Mouse (Mus musculus) kidney, embryonic 14.5 days (tissue): ENCODE results near the gene Ifitm2. TPM values are rescaled to one million over a fixed set of nuclear protein-coding genes. Genes with fewer than 3 reads are reported as not detected.
A peak's percentile ranks its signal among the peaks of the same experiment; 100 is the strongest.

Source experiments
- ATAC-seq: fragments of 200-750 bp; cut with Nextera tagmentation; 2 replicates; pipeline ENCODE4 v1.8.0; 2017; ENCODE audit warnings: moderate number of reproducible peaks, mild to moderate bottlenecking, moderate TSS enrichment, moderate library complexity; ENCODE audit not compliant: low FRiP score, low TSS enrichment
- H3K27ac ChIP-seq: fragments of 300-500 bp; sonication (generic); 2 replicates; pipeline ENCODE4 v1.5.1; 2014; ENCODE audit warnings: low read depth, mild to moderate bottlenecking, low read length, moderate library complexity, mixed read lengths
- H3K27me3 ChIP-seq: fragments of 300-500 bp; sonication (generic); 2 replicates; pipeline ENCODE4 v1.6.1; 2014; ENCODE audit warnings: mild to moderate bottlenecking, low read length; ENCODE audit not compliant: control insufficient read depth, insufficient read depth
- H3K36me3 ChIP-seq: fragments of 300-500 bp; sonication (generic); 2 replicates; pipeline ENCODE4 v1.6.1; 2014; ENCODE audit warnings: low read length, mixed read lengths; ENCODE audit not compliant: control insufficient read depth, insufficient read depth
- H3K4me1 ChIP-seq: fragments of 300-500 bp; sonication (generic); 2 replicates; pipeline ENCODE4 v1.6.1; 2014; ENCODE audit warnings: low read length, mixed read lengths; ENCODE audit not compliant: control insufficient read depth, insufficient read depth
- H3K4me2 ChIP-seq: fragments of 300-500 bp; sonication (generic); replicated peaks from 2 replicates; pipeline ENCODE4 v1.6.1; 2014; ENCODE audit warnings: low read depth, mild to moderate bottlenecking, low read length
- H3K4me3 ChIP-seq: fragments of 300-500 bp; sonication (generic); 2 replicates; pipeline ENCODE4 v1.5.1; 2014; ENCODE audit warnings: mild to moderate bottlenecking, low read length
- H3K9ac ChIP-seq: fragments of 300-500 bp; sonication (generic); 2 replicates; pipeline ENCODE4 v1.6.1; 2014; ENCODE audit warnings: low read depth, mild to moderate bottlenecking, low read length, moderate library complexity
- H3K9me3 ChIP-seq: fragments of 300-500 bp; sonication (generic); 2 replicates; pipeline ENCODE4 v1.6.1; 2016; ENCODE audit warnings: low read length; ENCODE audit not compliant: control insufficient read depth
- WGBS: fragments of 180-500 bp; shearing (Covaris S2); extraction: QIAGEN DNeasy Blood & Tissue Kit; methylation state at CpG from one replicate; pipeline ENCODE4 v1.1.7; 2014; 5-methylcytosine and 5-hydroxymethylcytosine counted together
- polyA plus RNA-seq: library from polyadenylated mRNA; unstranded; fragments of >200 nt; fragmentation: Nextera tagmentation; extraction: Ambion mirVana; gene quantifications from 2 replicates; pipeline ENCODE4 v1.2.1, GENCODE M21; 2014

The Ifitm2 gene
- polyA plus RNA-seq = 1,039 and 1,151 TPM in 2 replicates

DNA sequence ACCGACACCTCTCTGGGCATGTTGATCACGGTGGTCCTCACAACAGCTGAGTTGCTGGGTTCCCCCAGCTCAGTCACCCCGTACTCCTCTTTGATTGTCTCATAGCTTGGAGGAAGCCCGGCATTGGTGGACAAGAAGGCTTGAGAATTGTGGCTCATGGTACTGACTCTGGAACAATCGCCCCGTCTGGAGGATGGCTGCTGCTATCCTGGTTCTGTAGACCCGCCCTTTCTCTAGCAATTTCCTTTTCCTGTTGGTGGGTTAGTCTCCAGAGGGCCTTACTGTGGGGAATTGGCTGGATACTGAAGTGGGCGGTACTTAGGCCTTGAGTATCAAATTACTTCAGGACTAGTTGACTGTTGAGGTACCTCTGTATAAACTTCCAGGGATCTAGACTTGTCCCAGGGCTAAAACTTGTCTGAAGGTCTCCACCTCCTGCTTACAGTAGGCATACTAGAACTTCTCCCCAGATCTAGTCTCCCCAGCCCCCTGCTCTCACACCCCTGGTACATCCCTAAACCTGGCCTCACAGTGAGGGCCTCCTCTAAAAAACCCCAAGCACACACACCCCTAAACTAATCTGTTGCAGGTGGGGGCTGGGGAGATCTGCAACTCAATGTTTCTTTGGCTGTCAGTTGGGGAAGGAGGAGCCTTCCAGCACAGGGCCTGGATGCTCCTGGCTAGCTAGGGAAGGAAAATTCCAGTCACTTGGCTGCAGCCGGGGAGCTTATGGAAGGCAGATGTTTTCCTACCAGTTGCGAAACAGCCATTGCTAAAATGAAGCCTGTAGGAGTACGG is at the start of gene Ifitm2, which contains the start of gene Gm45717:
Gene Ifitm2 (minus strand): TSS at position 230 of the 798 bp plus-strand sequence.
Gene Gm45717 (minus strand): TSS at position 180 of the 798 bp plus-strand sequence.
- Histone ChIP-seq H3K4me1 (peaks cover 20% of the 10 kb centered on the region), H3K36me3 (peaks cover 5% of the 10 kb centered on the region; the same call in 1 of the 2 replicates), H3K9me3 (no peaks in the 10 kb centered on the region), H3K4me2 (peak within 1 kb of the TSS; percentile 70), H3K27me3 (no peaks in the 10 kb centered on the region), H3K9ac (peak within 1 kb of the TSS; percentile 75), H3K4me3 (peak within 1 kb of the TSS; percentile 55), H3K27ac (peak within 1 kb of the TSS; percentile 91)
- peak; percentile 88 for ATAC-seq
- 11% methylated on average over 11 of the region's 11 CpGs for WGBS

DNA sequence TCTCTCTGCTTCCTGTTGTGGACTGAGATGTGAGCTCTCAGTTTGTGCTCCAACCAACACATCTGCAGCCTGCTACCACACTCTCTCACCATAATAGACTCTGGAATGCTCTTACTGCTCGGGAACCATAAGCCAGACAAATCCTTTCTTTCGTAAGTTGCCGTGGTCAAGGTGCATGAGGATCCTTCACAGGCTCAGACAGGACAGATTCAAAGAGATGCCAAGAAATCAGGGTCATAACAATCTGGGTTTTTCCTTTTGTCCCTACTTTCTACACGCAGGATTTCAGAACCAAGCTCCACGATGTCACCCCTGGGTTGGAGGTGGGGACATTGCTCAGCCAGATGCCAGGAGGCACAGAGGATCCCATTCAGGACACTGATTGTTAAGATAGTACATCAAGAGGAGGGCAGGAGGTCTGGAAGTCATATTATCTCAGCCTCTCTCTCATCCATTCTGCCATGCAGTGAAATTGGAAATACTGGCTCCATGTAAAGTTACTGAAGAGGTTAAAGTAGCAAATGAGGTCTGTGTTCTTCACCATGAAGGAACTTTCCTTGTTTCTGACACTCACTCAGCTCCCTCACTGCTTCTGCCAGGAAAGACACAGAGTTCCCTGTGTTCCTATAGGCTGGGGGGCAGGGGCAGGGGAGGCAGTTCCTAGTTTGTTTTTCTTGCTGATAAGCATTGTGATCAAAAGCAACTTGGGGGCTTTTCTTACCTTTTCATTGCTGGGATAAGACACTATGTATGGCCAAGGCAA is 47.6 kb upstream of the Ifitm2 start:
- no peak overlapping the region for H3K9ac ChIP-seq
- ATAC-seq = no peak

DNA sequence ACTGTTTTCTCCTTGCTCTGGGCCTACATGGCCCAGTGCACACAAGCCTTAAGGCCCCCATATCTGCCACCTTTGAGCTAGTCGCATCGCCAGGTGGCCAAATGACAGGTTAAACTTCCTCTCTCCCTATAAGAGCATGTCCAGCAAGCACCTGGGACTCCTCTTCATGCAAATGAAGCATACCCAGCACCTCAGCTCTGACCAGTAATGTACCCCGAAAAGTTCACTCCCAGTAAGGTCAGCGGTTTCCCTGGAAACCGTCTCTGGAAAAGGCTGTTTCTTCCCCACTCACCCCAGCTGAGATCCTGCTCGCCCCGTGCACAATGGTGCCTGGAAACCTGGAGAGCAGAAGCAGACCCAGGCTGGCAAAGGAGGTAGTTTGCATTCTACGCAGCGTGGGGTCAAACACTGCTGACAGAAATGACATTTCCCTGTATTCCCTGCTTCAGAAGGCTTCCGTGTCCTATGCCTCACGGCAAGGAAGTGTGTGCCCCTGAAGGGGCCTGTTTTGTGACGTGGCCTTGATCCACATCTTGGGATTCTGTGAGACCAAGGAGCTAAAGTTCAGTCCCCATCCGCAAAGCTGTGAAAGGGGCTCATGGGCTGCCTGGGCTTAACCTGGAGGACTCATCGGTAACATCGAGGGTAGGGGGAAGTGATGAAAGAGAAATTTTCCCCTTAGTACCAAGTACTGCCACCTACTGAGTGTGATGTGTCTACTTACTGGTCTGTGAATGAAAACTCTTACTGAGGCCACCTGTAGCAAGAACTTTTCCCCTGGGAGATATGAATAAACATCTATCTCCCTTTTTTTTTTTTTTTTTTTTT is 45.3 kb upstream of the Ifitm2 start:
- no peak overlapping the region for H3K27ac ChIP-seq
- no peaks in the 10 kb centered on the region for H3K4me1 ChIP-seq
- no peak for ATAC-seq
- no peaks in the 10 kb centered on the region for H3K27me3 ChIP-seq
- H3K4me2 ChIP-seq = no peak overlapping the region
- 78% methylated on average over 15 of the region's 15 CpGs for WGBS
- H3K9me3 ChIP-seq = no peaks in the 10 kb centered on the region
- H3K9ac ChIP-seq = no peak overlapping the region
- no peaks in the 10 kb centered on the region for H3K36me3 ChIP-seq
- no peak overlapping the region for H3K4me3 ChIP-seq

More for the DNA sequence above, 47.6 kb upstream of the Ifitm2 start:
- 89% methylated on average over 5 of the region's 5 CpGs for WGBS
- Histone ChIP-seq H3K4me3 (no peak overlapping the region), H3K27ac (no peak overlapping the region), H3K9me3 (no peaks in the 10 kb centered on the region), H3K4me2 (no peak overlapping the region), H3K36me3 (no peaks in the 10 kb centered on the region), H3K27me3 (no peaks in the 10 kb centered on the region), H3K4me1 (peaks cover 2% of the 10 kb centered on the region; the same call in 1 of the 2 replicates)

DNA sequence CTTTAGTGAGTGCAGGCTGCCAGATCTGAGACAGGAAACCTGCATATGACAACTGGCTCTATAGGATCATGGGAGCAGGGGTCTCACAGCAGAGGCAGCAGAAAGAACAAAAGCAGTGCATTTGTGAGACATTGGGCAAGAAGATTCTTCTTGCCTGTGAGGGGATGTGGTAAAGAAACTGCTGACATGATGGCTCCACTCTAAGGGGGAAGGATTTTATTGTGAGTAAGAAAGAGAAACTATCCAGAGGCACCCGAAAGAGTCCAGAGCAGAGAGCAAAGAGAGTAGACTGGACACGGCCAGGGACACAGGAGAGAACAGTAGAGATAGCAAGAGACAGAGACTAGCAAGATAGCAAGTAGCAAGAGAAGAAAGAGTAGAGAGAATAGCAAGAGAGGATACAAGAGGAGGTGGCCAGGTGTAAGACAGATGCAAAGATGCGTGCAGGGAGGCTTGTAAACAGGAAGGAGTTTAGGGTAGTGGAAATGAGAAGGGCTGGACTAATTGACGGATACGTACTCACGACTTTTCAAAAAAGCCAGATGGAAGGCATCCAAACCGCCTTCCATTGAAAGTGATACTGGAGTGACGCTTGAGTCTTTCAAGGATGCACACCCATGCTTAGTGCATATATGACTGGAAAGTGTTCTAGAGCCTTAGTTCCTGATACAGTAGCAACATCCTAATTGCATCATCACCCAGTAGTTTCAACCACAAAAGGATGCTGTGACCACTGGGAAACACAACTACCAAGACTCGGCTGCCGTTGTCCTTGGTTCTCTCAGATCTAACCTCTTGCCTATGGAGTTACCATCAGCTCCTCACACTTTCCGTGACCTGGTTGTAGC is 43.3 kb upstream of the Ifitm2 start:
- Histone ChIP-seq H3K9me3 (no peaks in the 10 kb centered on the region), H3K4me1 (no peaks in the 10 kb centered on the region), H3K36me3 (no peaks in the 10 kb centered on the region), H3K27ac (no peak overlapping the region), H3K9ac (no peak overlapping the region), H3K27me3 (no peaks in the 10 kb centered on the region), H3K4me3 (no peak overlapping the region), H3K4me2 (no peak overlapping the region)
- no peak for ATAC-seq
- WGBS = 87% methylated on average over 11 of the region's 11 CpGs

DNA sequence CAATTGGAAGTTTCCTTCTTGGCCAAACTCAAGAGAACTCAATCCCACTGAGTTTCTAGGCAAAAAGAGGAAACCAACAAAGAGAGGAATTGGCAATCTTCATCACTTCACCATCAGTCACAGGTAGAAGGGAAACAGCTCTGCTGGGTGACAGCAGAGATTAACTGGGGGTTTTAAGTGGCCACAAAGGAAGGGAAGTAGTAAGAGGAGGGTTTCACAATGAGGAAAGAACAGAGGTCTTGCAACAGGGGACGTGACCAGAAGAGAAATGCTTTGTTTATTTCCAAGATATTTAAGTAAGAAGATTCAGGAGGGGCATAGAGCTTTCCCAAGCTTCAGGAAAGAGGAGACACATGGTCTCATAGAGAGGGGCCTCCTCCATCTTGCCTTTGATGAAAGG is 42.0 kb upstream of the Ifitm2 start:
- Histone ChIP-seq H3K4me1 (no peaks in the 10 kb centered on the region), H3K9me3 (no peaks in the 10 kb centered on the region), H3K4me3 (no peak overlapping the region), H3K27ac (no peak overlapping the region), H3K4me2 (no peak overlapping the region), H3K27me3 (no peaks in the 10 kb centered on the region), H3K36me3 (no peaks in the 10 kb centered on the region), H3K9ac (no peak overlapping the region)
- ATAC-seq = no peak
- 79% methylated on average over 1 of the region's 1 CpGs for WGBS

DNA sequence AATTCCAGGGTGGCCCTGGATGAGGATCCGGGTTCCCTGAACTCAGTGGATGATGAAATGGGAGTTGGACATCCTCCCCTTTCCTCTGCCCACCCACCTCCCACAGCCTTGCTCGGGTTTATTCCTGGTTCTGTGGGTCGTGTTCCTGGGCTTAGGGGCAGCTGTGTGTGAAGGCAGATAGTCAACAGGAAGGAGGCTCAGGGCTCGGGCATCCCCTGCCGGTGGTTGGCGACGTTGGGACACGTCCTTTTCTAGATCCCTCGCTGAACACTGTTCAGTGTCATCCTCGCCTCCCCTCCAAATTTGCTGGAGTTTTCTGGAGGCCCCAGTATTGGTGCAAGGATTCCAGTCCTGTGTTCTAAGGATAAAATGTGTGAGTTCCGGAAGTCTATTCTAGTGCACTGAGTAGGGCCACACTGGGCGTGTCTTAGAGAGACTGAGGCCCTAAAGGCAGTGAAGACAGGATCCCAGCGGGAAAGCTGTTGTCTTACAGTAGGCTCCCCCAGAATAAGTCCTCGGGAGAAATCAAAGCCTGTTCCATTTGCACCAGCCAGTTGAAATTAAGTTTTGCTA is 35.4 kb upstream of the Ifitm2 start:
- Histone ChIP-seq H3K9me3 (no peaks in the 10 kb centered on the region), H3K9ac (no peak overlapping the region), H3K4me2 (no peak overlapping the region), H3K36me3 (no peaks in the 10 kb centered on the region), H3K4me3 (no peak overlapping the region), H3K27me3 (no peaks in the 10 kb centered on the region), H3K4me1 (no peaks in the 10 kb centered on the region), H3K27ac (no peak overlapping the region)
- 80% methylated on average over 14 of the region's 14 CpGs for WGBS
- no peak for ATAC-seq

DNA sequence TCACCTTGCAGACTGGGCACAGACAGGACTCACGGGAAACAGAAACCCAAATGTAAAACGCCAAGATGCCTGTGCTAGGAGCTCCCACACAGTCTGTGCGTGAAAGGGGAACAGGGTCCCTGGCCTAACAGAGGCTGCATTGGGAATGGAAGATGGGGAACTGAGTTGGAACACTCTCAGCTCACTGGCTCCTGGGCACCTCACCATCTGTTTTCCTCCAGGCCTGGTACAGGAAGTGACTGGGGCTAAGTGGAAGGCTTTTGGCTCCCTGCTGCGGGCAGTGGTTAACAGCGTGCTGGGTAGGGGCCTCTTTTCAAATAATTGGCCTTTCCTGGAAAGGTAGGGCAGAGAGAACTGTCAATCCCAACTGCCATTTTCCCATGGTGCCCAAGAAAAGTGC is 34.8 kb upstream of the Ifitm2 start:
- Histone ChIP-seq H3K4me3 (no peak overlapping the region), H3K4me1 (no peaks in the 10 kb centered on the region), H3K9ac (no peak overlapping the region), H3K4me2 (no peak overlapping the region), H3K27me3 (no peaks in the 10 kb centered on the region), H3K36me3 (no peaks in the 10 kb centered on the region), H3K9me3 (no peaks in the 10 kb centered on the region), H3K27ac (no peak overlapping the region)
- ATAC-seq = no peak
- 62% methylated on average over 5 of the region's 5 CpGs for WGBS

DNA sequence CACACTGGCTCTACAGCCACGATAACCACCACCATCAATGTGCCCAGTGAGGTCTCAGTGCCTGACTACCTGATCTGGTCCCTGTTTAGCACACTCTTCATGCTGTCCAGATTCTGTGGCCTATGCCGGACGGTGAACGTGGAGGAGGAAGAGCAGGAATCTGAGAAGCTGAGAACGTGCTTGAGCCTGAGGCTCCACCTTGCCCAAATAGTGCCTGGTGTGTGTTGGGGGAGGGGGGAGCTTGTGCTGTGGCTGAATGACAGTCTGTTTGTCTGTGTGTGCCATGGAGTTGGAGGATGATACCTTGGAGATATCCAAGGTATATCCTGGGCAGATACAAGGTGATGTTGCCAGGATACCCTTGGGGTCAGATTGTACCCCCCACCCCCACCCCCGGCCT is 34.4 kb upstream of the Ifitm2 start:
- WGBS = 42% methylated on average over 6 of the region's 6 CpGs
- H3K9me3 ChIP-seq = no peaks in the 10 kb centered on the region
- no peak overlapping the region for H3K4me2 ChIP-seq
- no peaks in the 10 kb centered on the region for H3K4me1 ChIP-seq
- H3K9ac ChIP-seq = no peak overlapping the region
- no peak overlapping the region for H3K4me3 ChIP-seq
- ATAC-seq = no peak
- H3K27me3 ChIP-seq = no peaks in the 10 kb centered on the region
- no peak overlapping the region for H3K27ac ChIP-seq
- H3K36me3 ChIP-seq = no peaks in the 10 kb centered on the region
